Mouse (Mus musculus) embryo, embryonic 11 days (tissue): ENCODE measurements around the gene Alkbh8.
A peak's percentile ranks its signal among the peaks of the same experiment; 100 is the strongest.
"Not testable (repeated sequence)": the region's sequence is repeated elsewhere in the genome, so short reads cannot be mapped to it uniquely, and the experiment has no call there.

Experiments used
- DNase-seq: peaks from one replicate; pipeline ENCODE4 v3.0.0-alpha.2; 2015

Alkbh8 gene

DNA sequence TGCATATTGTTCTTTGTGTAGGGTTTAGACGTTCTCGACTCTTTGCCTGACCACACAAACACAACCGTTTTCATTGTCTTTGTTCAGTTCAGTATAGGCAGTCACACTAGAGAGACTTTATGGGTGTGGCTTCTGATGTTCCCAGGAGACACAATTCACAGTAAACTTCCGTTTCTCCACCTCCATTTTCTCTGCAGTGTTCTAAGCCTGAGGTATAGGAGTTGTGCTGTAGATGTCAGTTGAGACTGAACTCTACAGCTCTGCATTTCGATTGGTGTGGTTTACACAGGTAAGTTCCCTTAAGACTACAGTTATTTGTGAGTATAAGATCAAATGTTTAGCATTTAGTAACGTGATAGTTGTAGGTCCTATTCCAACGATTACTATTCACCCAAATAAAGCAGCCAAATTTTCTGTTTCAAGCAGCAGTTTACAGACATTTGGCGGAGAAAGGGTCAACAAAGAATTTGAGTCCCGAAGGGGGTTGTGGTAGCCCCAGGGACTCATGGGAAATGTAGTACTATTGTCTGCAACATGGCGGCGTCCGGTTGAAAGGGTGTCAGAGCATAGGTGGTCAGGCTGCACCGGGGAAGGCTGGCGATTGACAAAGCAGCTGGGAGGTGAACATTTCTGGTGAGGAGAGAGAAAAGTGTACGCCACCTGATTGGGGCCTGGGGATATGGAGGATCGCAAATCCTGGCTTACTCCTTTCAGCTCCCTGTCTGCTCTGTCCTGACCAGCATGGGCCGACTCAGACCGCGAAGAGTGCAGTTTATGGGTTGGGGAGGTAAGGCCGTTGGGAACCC is at the start of gene Alkbh8:
Gene Alkbh8 (plus strand): TSS at position 179 of the 806 bp plus-strand sequence.
- peak; percentile 92 for DNase-seq

DNA sequence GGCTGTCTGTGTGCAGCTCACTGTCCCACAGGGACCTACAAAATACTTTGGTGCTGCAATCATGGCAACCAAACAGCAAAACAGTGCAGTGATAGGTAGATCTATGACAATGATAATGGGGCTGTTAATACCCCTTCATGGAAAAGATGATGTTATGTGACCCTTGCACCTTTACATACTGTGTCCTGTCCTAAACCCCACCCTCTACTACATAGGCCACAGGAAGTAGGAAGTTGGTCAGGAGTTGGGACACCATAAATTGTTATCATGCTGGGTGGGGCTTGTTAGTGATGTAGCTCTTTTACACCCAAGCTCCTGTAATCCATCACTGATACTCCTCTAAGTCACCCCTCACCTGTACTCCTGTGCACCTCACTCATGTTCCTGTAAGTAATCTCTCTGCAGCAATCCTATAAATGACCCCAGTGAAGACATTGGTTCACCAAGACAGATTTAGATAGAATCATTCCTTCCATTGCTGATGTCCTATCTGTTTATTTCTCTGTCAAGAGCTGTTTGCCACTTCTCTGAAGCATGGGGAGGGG is 25.6 kb upstream of the Alkbh8 start:
- no peak for DNase-seq

- DNase-seq: no peak
Measured at GRCm38 (mm10) chr9:3310016-3310415, 24.9 kb upstream of the Alkbh8 start.

DNA sequence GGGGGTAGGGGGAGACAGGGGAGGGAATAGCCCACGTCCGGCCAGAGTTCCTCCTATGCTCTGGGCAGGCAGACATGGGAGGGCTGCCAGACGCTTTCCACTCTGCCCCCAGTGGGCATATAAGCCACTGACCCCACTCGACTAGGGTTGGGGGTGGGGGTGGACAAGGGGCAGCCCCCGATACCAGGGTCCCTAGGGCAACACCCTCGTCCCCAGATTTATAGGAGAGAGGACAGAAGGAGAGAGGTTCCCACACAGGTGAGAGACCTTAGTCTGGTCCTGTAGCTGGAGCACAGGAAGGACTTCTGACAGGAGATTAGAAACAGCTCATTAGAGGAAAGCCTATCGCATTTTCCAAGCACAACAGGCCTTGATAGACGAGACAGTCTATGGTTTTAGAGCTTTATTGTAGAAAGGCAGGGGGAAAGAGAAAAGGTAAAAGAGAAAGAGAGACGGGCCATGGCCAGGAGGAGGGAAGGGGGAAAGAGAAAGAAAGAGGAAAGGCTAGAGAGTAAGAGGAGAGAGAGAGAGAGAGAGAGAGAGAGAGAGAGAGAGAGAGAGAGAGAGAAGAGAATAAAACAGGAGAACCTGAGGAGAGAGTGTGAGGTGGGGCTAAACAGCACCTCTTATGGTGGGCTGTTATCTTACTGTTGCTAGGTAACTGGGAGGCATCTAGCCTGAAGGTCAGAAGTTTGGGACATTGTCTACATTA is 7.4 kb upstream of the Alkbh8 start:
- DNase-seq: not testable (repeated sequence)

GRCm38 (mm10) chr9:3328054-3328595 is 6.8 kb upstream of the Alkbh8 start:
- DNase-seq: no peak

DNA sequence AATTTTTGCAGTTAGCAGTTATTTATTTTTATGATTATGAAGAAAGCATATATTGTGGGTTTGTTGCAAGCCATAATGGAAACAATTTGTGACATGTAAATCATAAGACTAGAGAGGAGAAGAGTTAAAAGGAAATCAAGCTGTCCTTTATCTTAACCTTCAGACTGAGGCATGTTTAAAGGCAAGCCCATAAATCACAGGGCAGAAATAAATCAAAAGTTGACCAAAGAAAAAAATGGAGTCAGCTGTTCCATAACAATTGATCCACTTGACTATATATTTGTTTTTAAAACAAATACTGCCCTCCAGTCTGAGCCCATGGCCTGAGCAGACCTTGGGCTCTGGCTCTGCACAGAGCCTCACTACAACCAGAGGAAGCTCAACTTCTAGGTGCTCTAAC is 4.6 kb upstream of the Alkbh8 start:
- DNase-seq: no peak

GRCm38 (mm10) chr9:3330737-3331384 is 4.1 kb upstream of the Alkbh8 start:
- DNase-seq: no peak

DNA sequence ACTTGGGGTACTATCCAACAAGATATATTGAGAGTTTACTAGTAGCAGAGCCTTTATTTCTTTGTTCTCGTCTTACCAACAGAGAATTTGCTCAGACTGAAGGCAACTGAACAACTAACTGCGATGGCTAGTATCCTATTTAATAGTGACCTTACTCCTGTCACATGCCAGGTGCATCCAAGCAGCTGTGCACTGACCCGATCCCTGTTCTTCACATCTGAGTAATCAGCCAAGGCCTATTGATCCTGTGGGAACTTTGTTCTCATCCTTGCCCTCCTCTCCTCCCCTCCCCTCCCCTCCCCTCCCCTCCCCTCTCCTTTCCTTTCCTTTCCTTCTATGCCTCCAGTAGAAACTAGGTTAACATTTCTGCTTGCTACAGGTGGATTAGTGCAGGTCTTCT is 1.7 kb downstream of the Alkbh8 start:
- no peak for DNase-seq

GRCm38 (mm10) chr9:3345136-3345535 is 10.2 kb downstream of the Alkbh8 start:
- no peak for DNase-seq

DNA sequence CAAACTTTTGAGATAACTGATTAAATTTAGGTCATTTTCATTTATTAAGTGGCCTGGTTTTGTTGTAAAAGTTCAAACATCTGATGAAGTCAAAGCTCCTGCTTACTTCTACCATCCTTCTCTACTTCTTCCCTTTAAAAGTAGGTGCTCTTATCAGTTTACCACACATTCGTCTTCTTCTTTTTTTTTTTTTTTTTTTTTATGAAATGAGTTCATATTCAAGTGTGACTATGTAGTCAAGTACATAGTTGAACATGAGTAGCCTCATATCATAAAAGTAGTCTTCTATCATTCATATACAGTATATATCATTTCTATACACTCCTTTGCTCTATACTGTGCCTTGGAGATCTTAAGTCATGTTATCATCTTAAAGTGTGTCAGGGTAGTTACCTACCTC is 11.0 kb downstream of the Alkbh8 start:
- DNase-seq: no peak

GRCm38 (mm10) chr9:3350056-3350455 is 15.1 kb downstream of the Alkbh8 start:
- DNase-seq: no peak

- DNase-seq: not testable (repeated sequence)
Measured at GRCm38 (mm10) chr9:3376323-3376722, 41.4 kb downstream of the Alkbh8 start.

- DNase-seq: peak; percentile 94
Measured at GRCm38 (mm10) chr9:3403251-3404208, 68.6 kb downstream of the Alkbh8 start, which contains the start of gene Cwf19l2. Gene Cwf19l2, plus strand, starts transcription at chr9:3403592.

- DNase-seq: peak; percentile 36
Measured at GRCm38 (mm10) chr9:3404372-3404771, 69.4 kb downstream of the Alkbh8 start.

DNA sequence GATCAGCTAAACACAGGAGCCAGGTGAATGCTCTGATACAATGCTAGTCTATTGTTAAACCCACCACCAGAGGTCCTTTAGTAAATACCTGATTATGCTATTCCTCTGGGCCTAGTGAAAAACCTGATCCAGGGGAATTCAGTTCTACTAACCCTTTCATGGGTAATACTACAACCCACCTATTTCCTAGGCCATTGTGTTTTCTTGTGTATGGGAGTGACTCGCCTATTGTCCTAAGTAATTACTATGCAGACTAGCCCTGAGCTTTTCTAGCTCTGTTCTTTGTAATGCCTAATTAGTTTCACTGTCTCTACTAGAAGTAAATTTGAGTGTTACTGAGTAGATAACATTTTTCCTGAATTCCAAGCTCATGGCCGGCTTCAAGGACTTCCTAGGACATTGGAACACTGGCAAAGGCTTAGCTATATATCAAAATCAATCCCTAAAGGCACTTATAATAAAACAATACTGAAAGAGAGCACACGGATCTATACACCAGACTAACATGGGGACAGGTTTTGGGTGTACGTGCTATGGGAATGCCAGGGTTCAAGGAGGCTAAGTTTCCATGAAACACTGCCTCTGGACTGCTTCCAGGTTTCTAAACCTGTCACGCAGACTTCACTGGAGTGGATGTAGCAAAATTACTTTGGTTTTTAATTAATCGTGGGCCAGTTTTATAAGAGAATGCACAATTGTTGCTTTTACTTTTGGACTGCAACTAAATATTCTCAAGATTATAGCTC is 104.8 kb downstream of the Alkbh8 start:
- not testable (repeated sequence) for DNase-seq
